Mouse (Mus musculus) cerebellum, adult 9-11 months (tissue): Measurements from ENCODE around the gene Lrrc20.
"Not testable (repeated sequence)": the region's sequence is repeated elsewhere in the genome, so short reads cannot be mapped to it uniquely, and the experiment has no call there.

Experiments used
- DNase-seq: peaks from one replicate; pipeline ENCODE4 v3.0.0; 2022

The Lrrc20 gene

DNA sequence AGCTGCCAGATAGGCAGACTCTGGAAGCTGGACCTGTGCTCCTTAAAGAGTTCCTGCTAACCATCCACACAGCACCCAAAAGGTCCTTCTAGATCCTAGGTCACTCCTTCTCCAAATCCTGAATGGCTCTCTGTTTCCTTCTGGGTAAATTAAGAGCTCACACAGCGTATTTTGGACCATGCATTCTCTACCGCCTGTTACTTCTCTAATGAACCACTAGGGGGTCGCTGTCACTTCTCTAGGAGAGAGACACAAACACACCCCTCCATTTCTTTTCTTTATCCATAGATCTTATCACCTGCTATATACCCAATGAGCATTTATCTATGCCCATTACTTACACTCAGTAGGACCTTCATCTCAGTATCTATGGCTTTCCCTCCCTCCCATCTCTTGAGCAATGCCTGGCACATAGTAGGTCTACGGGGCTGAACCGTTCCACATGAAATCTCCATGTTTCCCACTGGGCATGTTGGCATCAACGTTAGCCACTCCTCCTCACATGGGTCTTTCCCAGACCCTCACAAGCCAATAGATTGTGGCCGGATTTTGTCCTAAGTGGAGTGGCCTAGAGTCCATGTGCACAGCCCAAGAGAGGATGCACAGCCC lies 111.7 kb downstream of the Lrrc20 start:
- DNase-seq, result no peak

DNA sequence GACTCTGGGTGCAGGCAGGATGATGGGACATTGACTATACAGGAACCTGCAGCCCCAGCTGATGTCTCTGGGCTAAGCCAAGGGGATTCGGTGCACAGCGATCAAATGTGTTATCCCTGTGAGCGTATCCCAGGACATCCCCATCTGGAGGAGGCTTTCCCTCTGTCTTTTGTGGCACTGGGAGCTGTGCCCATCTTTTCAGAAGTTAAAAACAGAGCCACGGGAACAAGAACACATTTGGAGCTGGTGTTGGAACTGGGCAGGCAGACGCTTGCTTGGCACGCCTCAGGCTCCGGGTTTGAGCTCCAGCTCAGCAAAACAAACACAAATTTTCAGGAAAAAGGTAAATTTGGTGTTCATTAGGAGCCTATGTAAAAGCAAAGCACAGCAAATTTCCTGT lies 122.4 kb downstream of the Lrrc20 start:
- DNase-seq, result no peak

- DNase-seq, result no peak
Measured at GRCm38 (mm10) chr10:61599556-61600114, 124.0 kb downstream of the Lrrc20 start.

GRCm38 (mm10) chr10:61602283-61603033 lies 126.9 kb downstream of the Lrrc20 start:
- DNase-seq, result peak; percentile 14

DNA sequence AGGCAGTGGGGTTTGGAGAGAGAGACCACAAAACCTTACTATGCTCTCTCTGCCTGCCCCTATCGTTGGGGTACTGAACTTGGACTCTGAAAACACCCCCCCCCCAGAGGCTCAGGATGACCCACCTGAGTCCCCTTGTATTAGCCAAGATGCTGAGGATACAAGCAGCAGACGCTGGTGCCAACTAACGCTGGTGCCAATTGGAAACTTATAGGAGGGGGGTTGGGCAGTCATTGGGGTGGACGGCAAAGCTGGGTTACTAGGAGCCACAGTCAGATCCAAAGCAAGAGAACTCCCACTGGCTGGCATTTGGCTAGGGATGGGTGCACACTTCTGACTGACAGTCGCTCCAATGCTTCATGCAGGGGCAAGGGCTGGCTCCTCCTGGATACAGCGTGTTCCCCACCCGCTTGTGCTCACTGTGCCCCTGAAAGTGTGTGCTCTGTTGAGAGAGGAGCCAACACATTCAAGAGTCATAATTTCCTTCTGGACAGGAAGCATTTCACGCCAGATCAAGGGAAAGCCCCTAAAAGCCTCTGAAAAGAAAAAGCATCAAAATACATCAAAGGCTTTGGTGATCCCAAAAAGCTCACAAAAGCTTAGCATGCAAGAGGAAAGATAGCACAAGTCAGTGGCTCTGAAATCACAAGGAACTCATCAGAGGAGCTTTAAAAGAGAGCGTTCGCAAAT lies 128.9 kb downstream of the Lrrc20 start:
- no peak for DNase-seq

DNA sequence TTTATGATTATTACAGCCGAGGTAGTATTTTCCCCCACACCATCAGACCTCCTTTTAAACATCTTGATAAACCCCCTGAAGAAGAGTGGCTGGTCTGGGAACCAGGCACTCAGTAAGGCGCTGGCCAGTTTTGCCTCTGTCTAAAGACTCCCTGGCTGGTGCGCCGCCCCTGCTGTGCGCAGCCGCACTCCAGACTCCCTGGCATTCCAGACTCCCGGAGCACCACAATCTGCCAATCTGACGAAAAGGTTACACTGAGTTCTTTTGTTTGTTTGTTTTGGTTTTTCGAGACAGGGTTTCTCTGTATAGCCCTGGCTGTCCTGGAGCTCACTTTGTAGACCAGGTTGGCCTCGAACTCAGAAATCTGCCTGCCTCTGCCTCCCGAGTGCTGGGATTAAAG lies 129.8 kb downstream of the Lrrc20 start:
- DNase-seq, result not testable (repeated sequence)

DNA sequence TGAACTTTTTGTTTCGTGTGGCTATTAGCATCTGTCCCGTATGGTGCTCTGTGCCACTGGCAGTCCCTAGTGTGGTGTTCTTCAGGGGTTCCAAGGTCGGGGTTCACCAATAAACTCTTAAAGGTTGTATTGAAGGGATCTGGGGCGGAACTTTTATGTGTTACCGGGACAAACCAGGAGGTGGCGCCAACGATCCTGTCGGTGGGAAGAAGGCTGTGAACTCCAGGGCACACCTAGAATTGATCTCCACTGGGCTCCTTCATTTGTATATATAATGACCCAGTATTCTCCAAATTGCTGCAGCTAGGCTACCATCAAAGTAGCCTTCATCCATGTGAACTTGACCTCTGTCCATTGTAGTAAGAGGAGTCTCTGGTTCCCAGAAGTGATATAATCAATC lies 130.2 kb downstream of the Lrrc20 start:
- DNase-seq, result peak; percentile 36

GRCm38 (mm10) chr10:61608233-61608632 lies 132.6 kb downstream of the Lrrc20 start:
- DNase-seq, result no peak

GRCm38 (mm10) chr10:61610650-61611235 lies 135.1 kb downstream of the Lrrc20 start:
- no peak for DNase-seq

DNA sequence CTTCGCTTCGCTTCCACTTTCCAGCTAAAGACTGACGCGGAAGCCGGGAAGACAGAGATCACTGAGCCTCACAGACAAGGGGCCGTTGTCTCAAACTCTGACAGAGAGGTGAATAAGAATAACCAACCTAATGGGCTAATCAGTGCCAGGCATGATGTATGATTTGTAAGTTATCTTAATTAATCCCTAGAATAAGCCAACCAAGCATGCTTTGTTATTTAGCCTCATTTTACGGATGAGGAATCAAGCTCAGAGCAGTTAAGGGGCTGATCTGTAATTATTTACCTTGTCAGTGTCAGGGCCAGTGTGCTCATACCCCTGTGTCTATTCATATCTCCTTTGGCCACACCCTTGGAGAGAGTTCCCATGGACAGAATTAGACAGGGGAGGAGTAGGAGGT lies 138.7 kb downstream of the Lrrc20 start:
- DNase-seq, result no peak

GRCm38 (mm10) chr10:61618528-61618927 lies 142.9 kb downstream of the Lrrc20 start:
- DNase-seq, result no peak

GRCm38 (mm10) chr10:61621681-61622080 lies 146.1 kb downstream of the Lrrc20 start:
- DNase-seq, result no peak

DNA sequence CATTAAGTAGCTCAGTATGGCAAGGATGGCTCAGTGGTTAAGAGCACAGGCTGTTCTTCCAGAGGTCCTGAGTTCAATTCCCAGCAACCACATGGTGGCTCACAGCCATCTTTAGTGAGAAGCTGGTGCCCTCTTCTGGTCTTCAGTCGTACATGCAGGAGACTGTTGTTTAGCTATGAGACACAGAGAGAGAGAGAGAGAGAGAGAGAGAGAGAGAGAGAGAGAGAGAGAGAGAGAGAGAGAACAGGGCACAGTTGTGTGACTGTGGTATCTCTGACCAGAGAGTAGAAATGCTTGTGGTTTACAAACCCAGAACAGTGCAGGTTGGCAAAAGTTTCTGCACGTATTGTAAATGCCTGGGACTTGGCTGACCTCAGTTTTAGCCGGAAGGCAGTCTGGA lies 148.3 kb downstream of the Lrrc20 start:
- DNase-seq, result not testable (repeated sequence)

- DNase-seq, result no peak
Measured at GRCm38 (mm10) chr10:61624771-61625170, 149.2 kb downstream of the Lrrc20 start.

- peak; percentile 9 for DNase-seq
Measured at GRCm38 (mm10) chr10:61625381-61626257, 150.0 kb downstream of the Lrrc20 start.

DNA sequence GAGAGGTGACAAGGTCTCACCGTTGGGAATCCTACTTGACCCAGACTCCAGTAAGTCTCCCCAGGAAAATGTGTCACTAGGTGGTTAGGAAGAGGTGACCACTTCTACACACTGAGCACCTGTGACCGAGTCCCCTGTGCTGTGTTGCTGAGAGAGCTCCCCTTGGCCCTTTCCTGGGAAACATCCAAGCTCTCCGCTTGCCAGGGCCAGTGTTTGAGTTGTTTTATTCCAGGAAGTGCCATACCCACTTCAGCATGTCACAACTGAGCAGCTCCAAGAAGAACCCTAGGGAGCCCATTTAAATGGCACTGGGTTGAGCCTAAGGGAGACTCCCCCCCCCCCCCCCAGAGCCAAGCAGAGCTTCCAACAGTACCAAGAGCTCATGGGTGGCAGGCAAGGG lies 150.9 kb downstream of the Lrrc20 start:
- DNase-seq, result no peak

DNA sequence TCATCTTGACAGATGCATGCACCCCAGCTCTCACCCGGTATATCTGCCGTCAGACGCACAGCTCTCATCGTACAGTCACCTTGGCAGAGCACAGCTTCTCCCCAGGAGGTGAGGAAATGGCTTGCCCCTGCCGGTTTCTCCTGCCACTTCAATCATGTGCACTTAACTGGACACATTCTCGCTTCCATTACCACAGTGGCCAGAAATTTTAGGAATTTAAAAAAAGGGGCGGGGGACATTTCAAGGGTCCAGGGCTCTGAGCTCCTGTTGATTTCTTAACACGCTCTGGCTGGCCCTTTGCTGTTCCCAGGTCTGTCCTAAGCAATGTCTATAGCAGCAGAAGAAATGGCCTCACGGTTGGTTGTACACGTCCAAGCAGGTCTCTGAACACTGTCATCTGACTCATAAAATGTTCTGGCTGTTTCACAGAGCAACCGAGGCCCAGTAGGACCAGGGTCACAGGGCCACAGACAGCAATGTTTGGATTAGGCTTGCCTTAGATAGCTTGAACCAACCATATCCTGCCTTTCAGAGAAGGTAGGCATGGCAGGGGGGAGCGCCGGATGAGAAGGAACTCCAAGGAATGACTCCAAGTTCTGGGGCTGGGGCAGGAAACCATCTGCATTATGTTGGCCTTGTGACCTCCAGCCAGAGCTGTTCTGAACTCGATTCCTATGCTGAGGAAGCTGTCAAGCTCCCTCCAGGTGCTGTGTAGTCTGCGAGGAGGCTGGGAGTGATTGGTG lies 151.8 kb downstream of the Lrrc20 start:
- DNase-seq, result no peak

DNA sequence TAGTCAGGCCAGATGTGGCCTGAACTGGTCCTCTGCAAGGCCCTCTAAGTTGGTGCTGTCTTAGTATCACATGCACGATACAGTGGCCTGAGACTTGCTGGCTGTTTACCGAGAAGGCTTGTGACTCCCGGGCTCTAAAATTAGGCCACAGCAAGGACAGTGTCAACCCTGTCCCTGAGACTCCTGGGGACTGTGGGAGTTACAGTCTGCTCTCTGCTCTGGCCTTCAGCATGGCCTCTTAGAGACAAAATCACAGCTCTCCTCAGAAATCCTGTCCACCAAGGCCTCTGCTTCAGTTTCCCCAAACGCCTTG lies 152.3 kb downstream of the Lrrc20 start:
- no peak for DNase-seq
